ENCODE assay signal across 8 mouse cellular contexts in genomic region chr11:22629581-22629980, GRCm38 (mm10).
DNase-seq lines count a peak whose midpoint lies in the region; ATAC-seq and TF ChIP-seq lines count a peak whose summit lies in the region.

No protein-coding gene starts in this region.

- DNase-seq in 3134 (ENCODE audit: extremely low read depth, insufficient read length, low spot score) = peak; percentile 27
- peak; percentile 69 for DNase-seq in heart, adult 2 months
- DNase-seq in kidney, adult 18-20 months = peak; percentile 73
- no peak for DNase-seq in spleen, postnatal 4 days (ENCODE audit: low spot score in 2 of 2)

- no peaks in the 10 kb centered on the region for H3K36me3 ChIP-seq in heart, adult 2 months (ENCODE audit: control insufficient read depth, insufficient read depth, low read length)
- H3K36me3 ChIP-seq in lung, embryonic 15.5 days = no peaks in the 10 kb centered on the region
- no peaks in the 10 kb centered on the region for H3K36me3 ChIP-seq in stomach, embryonic 15.5 days

- intact Hi-C loops in heart, adult 2 months (cut with DNase I) = no loop called here

- H3K27me3 ChIP-seq in heart, adult 2 months (ENCODE audit: control insufficient read depth, insufficient read depth, low read length) = no peaks in the 10 kb centered on the region
- no peaks in the 10 kb centered on the region for H3K27me3 ChIP-seq in lung, embryonic 15.5 days
- no peaks in the 10 kb centered on the region for H3K27me3 ChIP-seq in stomach, embryonic 15.5 days (replicated peaks)

- peak overlapping the region; percentile 54 for H3K4me2 ChIP-seq in lung, embryonic 15.5 days
- peak overlapping the region; percentile 57 for H3K4me2 ChIP-seq in stomach, embryonic 15.5 days

- peak overlapping the region; percentile 10; the same call in 1 of the 2 replicates for H3K4me3 ChIP-seq in cortical plate, adult 2 months (ENCODE audit: insufficient read depth, low read length)
- H3K4me3 ChIP-seq in heart, adult 2 months = peak overlapping the region; percentile 28
- peak overlapping the region; percentile 26 for H3K4me3 ChIP-seq in lung, embryonic 15.5 days
- peak overlapping the region; percentile 22; the same call in 1 of the 2 replicates for H3K4me3 ChIP-seq in stomach, embryonic 15.5 days (replicated peaks)

- TF ChIP-seq CTCF in cortical plate, adult 2 months (IDR thresholded peaks at IDR 0.05; ENCODE audit: extremely low read depth, insufficient read depth, low read length) = no peak
- no peak for TF ChIP-seq CTCF in heart, adult 2 months (IDR thresholded peaks at IDR 0.05)

- no peak for TF ChIP-seq POLR2A in cortical plate, adult 2 months (IDR thresholded peaks at IDR 0.05; ENCODE audit: extremely low read depth, insufficient read depth, low read length)
- TF ChIP-seq POLR2A in heart, adult 2 months (IDR thresholded peaks at IDR 0.05; ENCODE audit: insufficient read depth, low read depth, low read length) = 0 out of 2 replicates have a peak, but pooled peaks have one; percentile 15

- peak overlapping the region; percentile 22 for H3K9ac ChIP-seq in heart, adult 2 months (ENCODE audit: low read depth, low read length)
- H3K9ac ChIP-seq in lung, embryonic 15.5 days = peak overlapping the region; percentile 36
- H3K9ac ChIP-seq in stomach, embryonic 15.5 days = no peak overlapping the region; the same call in 1 of the 2 replicates

- TF ChIP-seq EP300 in heart, adult 2 months (IDR thresholded peaks at IDR 0.05; ENCODE audit: insufficient read depth, low read depth, low read length) = no peak; the same call in 1 of the 2 replicates

- peaks cover 8% of the 10 kb centered on the region; the same call in 1 of the 2 replicates for H3K4me1 ChIP-seq in cortical plate, adult 2 months (ENCODE audit: control insufficient read depth, insufficient read depth, low read length)
- H3K4me1 ChIP-seq in heart, adult 2 months (ENCODE audit: control insufficient read depth, insufficient read depth, low read length) = peaks cover 16% of the 10 kb centered on the region
- H3K4me1 ChIP-seq in lung, embryonic 15.5 days = peaks cover 40% of the 10 kb centered on the region
- H3K4me1 ChIP-seq in stomach, embryonic 15.5 days = peaks cover 27% of the 10 kb centered on the region

- no peaks in the 10 kb centered on the region for H3K9me3 ChIP-seq in lung, embryonic 15.5 days
- no peaks in the 10 kb centered on the region for H3K9me3 ChIP-seq in stomach, embryonic 15.5 days

- peak; percentile 66 for ATAC-seq in lung, embryonic 15.5 days (ENCODE audit: borderline replicate concordance, extremely low read depth, low FRiP score, low TSS enrichment)
- ATAC-seq in stomach, embryonic 15.5 days (ENCODE audit: insufficient read depth, low FRiP score, low read depth) = peak; percentile 33; the same call in 1 of the 2 replicates
- no peak for ATAC-seq in activated CD4-positive, CD25-positive, alpha-beta regulatory T cell, adult 4 months

- H3K27ac ChIP-seq in cortical plate, adult 2 months (ENCODE audit: insufficient read depth, low read length) = no peak overlapping the region
- H3K27ac ChIP-seq in heart, adult 2 months = peak overlapping the region; percentile 81
- peak overlapping the region; percentile 93 for H3K27ac ChIP-seq in lung, embryonic 15.5 days
- H3K27ac ChIP-seq in stomach, embryonic 15.5 days = peak overlapping the region; percentile 89

- WGBS in heart, adult 2 months = 9% methylated on average over 13 of the region's 13 CpGs
- 1% methylated on average over 13 of the region's 13 CpGs for WGBS in lung, embryonic 15.5 days
- WGBS in stomach, embryonic 15.5 days = 6% methylated on average over 13 of the region's 13 CpGs

- no peaks in the 10 kb centered on the region for H3K79me2 ChIP-seq in heart, adult 2 months (replicated peaks; ENCODE audit: control insufficient read depth, insufficient read depth, low read length)

Comparison
In these comparisons a context has a peak if more than half of its experiments do, and no peak if none do; other contexts are left out.
1. DNase-seq: peak in 3134 (single experiment), heart, adult 2 months (2 of 2) and kidney, adult 18-20 months (single experiment); none in spleen, postnatal 4 days (0 of 2).
2. Peak in every context shown above with its lines, with median percentiles within 50 percentile points of each other: H3K4me3 ChIP-seq.